Mouse (Mus musculus) gastrocnemius, adult 2 months (tissue): ENCODE data around the gene Col20a1. TPM values are rescaled to one million over a fixed set of nuclear protein-coding genes. Genes with fewer than 3 reads are reported as not detected.
A peak's percentile ranks its signal among the peaks of the same experiment; 100 is the strongest.

Experiments
- DNase-seq: peaks from one replicate; pipeline ENCODE4 v3.0.0; 2022
- H3K27ac ChIP-seq: fragments of 200-600 bp; 2 replicates; pipeline ENCODE4 v1.8.1; 2022; ENCODE audit warnings: mild to moderate bottlenecking
- H3K4me3 ChIP-seq: fragments of 200-600 bp; 2 replicates; pipeline ENCODE4 v1.8.1; 2022; ENCODE audit warnings: mild to moderate bottlenecking, moderate library complexity
- CTCF ChIP-seq: fragments of 200-600 bp; IDR thresholded peaks from 2 replicates; pipeline ENCODE4 v1.8.1; 2022; ENCODE audit warnings: antibody characterized with exemption, mild to moderate bottlenecking, moderate library complexity
- intact Hi-C: fragments of 180-260 bp; cut with DNase I; formaldehyde crosslinking; loops from one replicate; pipeline ENCODE4 v1.15.1; 2025
- total RNA-seq, 2 experiments: library from RNA; stranded (reverse); gene quantifications; 2 replicates each; pipeline ENCODE4 v1.2.3; 2021

The Col20a1 gene
- total RNA-seq, 2 experiments from 2014 or later: 1.1 to 2.3 TPM

DNA sequence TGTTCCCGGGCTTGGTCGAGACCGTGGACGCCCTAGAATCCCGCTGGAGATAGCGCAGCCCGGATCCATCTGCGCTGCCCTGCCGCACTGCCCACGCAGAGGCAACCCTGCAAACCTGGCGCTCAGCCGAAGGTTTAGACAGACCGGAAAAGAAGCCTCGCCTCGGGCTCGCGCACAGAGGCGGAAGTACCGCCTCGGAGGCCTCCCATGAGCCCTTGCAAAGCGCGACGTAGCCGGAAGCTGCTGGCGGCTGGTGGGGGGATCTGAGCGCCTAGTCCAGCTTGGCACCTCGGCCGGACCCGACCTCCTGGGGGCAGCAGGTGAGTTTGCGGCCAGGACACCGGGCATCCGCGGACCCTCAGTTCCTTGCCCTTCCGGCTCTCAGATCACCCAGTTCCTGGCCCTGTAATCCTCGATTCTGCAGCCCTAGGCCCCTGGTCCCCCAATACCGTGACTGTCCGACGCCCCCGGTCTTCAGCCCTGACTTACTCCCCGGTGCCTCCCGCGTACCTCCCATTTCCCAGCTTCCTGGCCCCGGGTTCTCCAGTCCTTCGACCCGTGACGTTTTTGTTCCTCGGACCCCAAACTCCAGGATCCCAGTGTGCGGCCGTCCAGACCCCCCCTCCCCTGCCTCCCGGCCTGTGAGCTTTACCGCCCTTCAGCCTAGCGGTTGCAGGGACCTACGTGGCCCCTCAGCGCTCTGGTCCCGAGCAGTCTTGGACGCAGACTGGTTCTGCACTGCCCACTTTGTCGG lies 19.1 kb upstream of the Col20a1 start, which contains the start of gene Arfgap1:
TSS of gene Arfgap1 (plus strand) at position 216 of the 754 bp plus-strand sequence.
- TF ChIP-seq CTCF: no peak; the same call in 1 of the 2 replicates
- H3K27ac ChIP-seq: peak within 1 kb of the TSS; percentile 92
- H3K4me3 ChIP-seq: peak within 1 kb of the TSS; percentile 76
- peak; percentile 96 for DNase-seq
- intact Hi-C loops: loop anchor here (10.0 kb wide), 1 partner anchor 182 kb away; no protein-coding TSS in a partner anchor

DNA sequence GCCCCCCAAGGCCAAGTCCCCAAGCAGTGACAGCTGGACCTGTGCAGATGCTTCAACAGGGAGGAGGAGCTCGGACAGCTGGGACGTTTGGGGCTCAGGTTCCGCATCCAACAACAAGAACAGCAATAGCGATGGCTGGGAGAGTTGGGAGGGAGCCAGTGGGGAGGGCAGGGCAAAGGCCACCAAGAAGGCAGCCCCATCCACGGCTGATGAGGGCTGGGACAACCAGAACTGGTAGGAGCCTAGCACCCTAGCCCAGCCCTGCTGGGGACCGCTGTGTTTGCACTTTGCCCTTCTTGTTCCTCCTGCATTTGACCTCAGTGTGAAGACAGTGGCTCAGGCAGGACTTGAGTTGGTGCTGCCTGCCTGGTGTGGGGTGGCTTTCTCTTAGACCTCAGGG lies 5.2 kb upstream of the Col20a1 start:
- Histone ChIP-seq H3K4me3 (no peak overlapping the region), H3K27ac (no peak overlapping the region)
- intact Hi-C loops: no loop called here
- no peak for TF ChIP-seq CTCF
- no peak for DNase-seq

DNA sequence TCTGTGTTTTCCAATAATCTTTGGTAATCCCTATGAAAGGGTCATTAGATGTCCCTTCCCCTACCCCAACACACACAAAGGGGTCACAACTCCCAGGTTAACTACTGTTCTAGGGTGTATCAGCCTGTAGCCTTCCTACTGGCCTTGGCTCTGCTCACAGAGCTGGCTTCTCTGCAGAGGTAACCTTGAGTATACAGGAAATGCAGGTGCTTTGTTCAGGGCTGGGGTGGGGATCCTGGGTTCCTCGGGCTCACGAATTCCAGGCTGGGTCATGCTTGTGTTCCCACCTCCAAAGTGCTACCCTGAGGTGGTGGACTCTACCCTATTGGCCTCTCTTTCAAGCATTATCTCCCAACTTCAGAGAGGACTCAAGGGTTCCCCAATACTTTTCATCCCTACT lies 700 bp upstream of the Col20a1 start:
- intact Hi-C loops: no loop called here
- Histone ChIP-seq H3K4me3 (no peak overlapping the region), H3K27ac (no peak overlapping the region)
- no peak for DNase-seq
- no peak for TF ChIP-seq CTCF

- no peak for TF ChIP-seq CTCF
- intact Hi-C loops: no loop called here
Observed at GRCm38 (mm10) chr2:180987001-180987400, 666 bp downstream of the Col20a1 start.

GRCm38 (mm10) chr2:180987432-180988030 lies 1.2 kb downstream of the Col20a1 start:
- TF ChIP-seq CTCF: no peak
- DNase-seq: no peak
- no peak overlapping the region for H3K27ac ChIP-seq
- H3K4me3 ChIP-seq: no peak overlapping the region
- intact Hi-C loops: no loop called here

More at GRCm38 (mm10) chr2:180987001-180987400, 666 bp downstream of the Col20a1 start:
- no peak overlapping the region for H3K27ac ChIP-seq
- DNase-seq: no peak
- H3K4me3 ChIP-seq: no peak overlapping the region

- DNase-seq: no peak
- intact Hi-C loops: no loop called here
Observed at GRCm38 (mm10) chr2:180988347-180988913, 2.1 kb downstream of the Col20a1 start.

DNA sequence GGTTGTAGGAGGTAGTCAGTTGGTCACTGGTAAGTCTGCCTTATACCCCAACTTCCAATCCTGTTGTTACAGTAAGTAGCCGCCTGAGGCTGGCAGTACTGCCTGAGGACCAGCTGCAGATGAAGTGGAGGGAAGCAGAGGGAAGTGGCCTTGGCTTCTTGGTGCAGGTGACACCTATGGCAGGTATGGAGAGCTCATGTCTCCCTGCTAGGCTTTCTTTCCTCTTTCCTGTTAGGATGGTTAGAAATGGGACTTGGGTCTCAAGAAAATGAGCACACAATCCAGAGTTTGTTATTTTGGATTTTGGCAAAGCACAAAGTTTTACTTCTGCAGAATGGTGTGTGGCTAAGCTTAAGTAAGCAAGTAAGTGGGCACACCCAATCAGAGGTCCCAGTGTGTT lies 2.6 kb downstream of the Col20a1 start:
- intact Hi-C loops: no loop called here
- TF ChIP-seq CTCF: no peak
- no peak for DNase-seq
- Histone ChIP-seq H3K4me3 (no peak overlapping the region), H3K27ac (no peak overlapping the region)

More at GRCm38 (mm10) chr2:180988347-180988913, 2.1 kb downstream of the Col20a1 start:
- Histone ChIP-seq H3K27ac (no peak overlapping the region), H3K4me3 (no peak overlapping the region)
- no peak for TF ChIP-seq CTCF

DNA sequence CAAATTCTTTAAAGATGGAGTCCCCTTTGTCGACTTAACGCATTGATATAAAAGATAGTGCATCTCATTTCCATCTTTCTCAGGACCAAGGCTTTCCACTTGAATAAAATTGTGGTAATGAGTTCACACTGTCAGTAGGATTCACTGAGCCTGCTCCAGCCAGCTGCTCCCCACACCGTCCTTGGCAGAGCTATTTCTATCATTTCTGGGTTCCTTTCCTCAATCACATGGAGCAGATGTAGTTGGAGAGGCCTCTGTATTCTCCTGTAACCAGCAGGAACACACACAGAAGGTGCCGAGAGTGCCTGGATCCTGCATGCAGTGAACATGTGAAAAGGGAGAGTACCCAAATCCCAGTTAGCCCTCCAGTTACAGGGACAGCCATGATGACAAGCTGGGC lies 4.0 kb downstream of the Col20a1 start:
- TF ChIP-seq CTCF: no peak
- no peak overlapping the region for H3K4me3 ChIP-seq
- no peak overlapping the region for H3K27ac ChIP-seq
- DNase-seq: no peak
- intact Hi-C loops: no loop called here

DNA sequence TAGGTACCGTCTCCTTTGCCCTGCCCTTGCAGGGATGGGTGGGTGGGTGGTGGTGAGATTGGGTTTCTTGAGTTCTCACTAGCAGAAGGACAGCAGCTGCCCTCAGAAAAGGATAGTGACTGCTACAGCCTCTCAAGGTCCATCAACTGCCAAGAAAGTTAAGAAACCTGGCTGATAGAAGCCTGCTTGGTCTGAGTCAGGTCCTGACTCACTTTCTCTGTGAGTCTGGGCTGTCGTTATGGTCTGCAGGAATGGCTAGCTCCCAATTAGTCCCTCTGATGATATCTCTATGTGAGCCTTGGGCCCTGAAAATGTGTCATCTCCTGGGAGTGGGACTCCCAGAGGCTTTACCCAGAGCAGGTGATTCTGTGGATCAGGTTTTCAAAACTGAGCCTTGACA lies 8.0 kb downstream of the Col20a1 start:
- DNase-seq: no peak
- H3K4me3 ChIP-seq: no peak overlapping the region
- TF ChIP-seq CTCF: no peak
- no peak overlapping the region for H3K27ac ChIP-seq
- intact Hi-C loops: no loop called here

- intact Hi-C loops: no loop called here
Observed at GRCm38 (mm10) chr2:180995457-180995856, 9.1 kb downstream of the Col20a1 start.

GRCm38 (mm10) chr2:180996436-180996835 lies 10.1 kb downstream of the Col20a1 start:
- intact Hi-C loops: loop anchor here (1.0 kb wide), 1 partner anchor 64 kb away; no protein-coding TSS in a partner anchor

More at GRCm38 (mm10) chr2:180995457-180995856, 9.1 kb downstream of the Col20a1 start:
- TF ChIP-seq CTCF: no peak
- DNase-seq: no peak
- H3K27ac ChIP-seq: no peak overlapping the region
- H3K4me3 ChIP-seq: no peak overlapping the region

GRCm38 (mm10) chr2:180996905-180997304 lies 10.6 kb downstream of the Col20a1 start:
- DNase-seq: no peak
- intact Hi-C loops: loop anchor here (1.0 kb wide), 1 partner anchor 63 kb away; no protein-coding TSS in a partner anchor
- Histone ChIP-seq H3K4me3 (no peak overlapping the region), H3K27ac (no peak overlapping the region)
- no peak for TF ChIP-seq CTCF

More at GRCm38 (mm10) chr2:180996436-180996835, 10.1 kb downstream of the Col20a1 start:
- DNase-seq: peak; percentile 33
- peak; percentile 84 for TF ChIP-seq CTCF
- Histone ChIP-seq H3K4me3 (no peak overlapping the region), H3K27ac (no peak overlapping the region)

GRCm38 (mm10) chr2:181007054-181007453 lies 20.7 kb downstream of the Col20a1 start:
- no peak overlapping the region for H3K4me3 ChIP-seq
- TF ChIP-seq CTCF: no peak
- H3K27ac ChIP-seq: no peak overlapping the region
- DNase-seq: no peak
- intact Hi-C loops: no loop called here
